Mouse (Mus musculus): ENCODE measurements around the gene Ccdc102a.

GRCm38 (mm10) chr8:94862487-94863220, 55.2 kb downstream of the Ccdc102a start:
- TF ChIP-seq CTCF (IDR thresholded peaks at IDR 0.05; ENCODE audit: low read depth) (no peak), EP300 (IDR thresholded peaks at IDR 0.05; ENCODE audit: low read depth) (no peak)
